Mouse (Mus musculus): ENCODE measurements around the gene Aff3. TPM values are rescaled to one million over a fixed set of nuclear protein-coding genes. Genes with fewer than 3 reads are reported as not detected.

The Aff3 gene
- total and polyA plus RNA-seq, 3 experiments = 1.4 to 3.1 (median 2.4) TPM

- H3K27ac ChIP-seq = peak overlapping the region; percentile 23; the same call in 1 of the 2 replicates
- intact Hi-C loops (cut with DNase I) = loop anchor here (5.0 kb wide), 1 partner anchor 38 kb away; no protein-coding TSS in a partner anchor
These were observed 424.1 kb downstream of the Aff3 start for GRCm38 (mm10) chr1:38240438-38241220.

DNA sequence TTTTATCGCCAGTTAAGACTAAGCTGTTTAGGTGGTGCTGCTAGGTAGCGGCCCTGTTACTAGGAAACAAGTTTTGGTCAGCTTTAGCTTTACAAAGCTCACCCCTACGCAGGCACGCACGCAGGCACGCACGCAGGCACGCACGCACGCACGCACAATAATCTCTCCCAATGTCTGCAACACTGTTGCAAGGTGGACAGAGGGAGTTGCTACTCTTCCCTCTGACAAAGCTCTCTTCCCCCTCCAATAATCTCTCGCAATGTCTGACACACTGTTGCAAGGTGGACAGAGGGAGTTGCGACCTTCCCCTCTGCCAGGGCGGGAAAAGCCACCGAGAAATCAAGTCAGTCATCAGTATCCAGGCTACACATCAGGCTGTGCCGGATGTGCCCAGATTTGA lies 425.2 kb downstream of the Aff3 start:
- no peaks in the 10 kb centered on the region for H3K79me2 ChIP-seq (replicated peaks; ENCODE audit: control insufficient read depth, insufficient read depth, low read length)
- DNase-seq = no peak
- intact Hi-C loops (cut with DNase I) = no loop called here
- no peak overlapping the region for H3K4me3 ChIP-seq
- H3K36me3 ChIP-seq (ENCODE audit: control insufficient read depth, insufficient read depth, low read length) = no peaks in the 10 kb centered on the region
- no peak overlapping the region for H3K27ac ChIP-seq
- TF ChIP-seq EP300 (IDR thresholded peaks at IDR 0.05; ENCODE audit: insufficient read depth, low read depth, low read length) (no peak), POLR2A (IDR thresholded peaks at IDR 0.05; ENCODE audit: insufficient read depth, low read depth, low read length) (no peak), CTCF (IDR thresholded peaks at IDR 0.05) (no peak)
- H3K9ac ChIP-seq (ENCODE audit: low read depth, low read length) = no peak overlapping the region
- WGBS = 93% methylated on average over 16 of the region's 16 CpGs
- H3K4me1 ChIP-seq (ENCODE audit: control insufficient read depth, insufficient read depth, low read length) = peaks cover 10% of the 10 kb centered on the region
- H3K27me3 ChIP-seq (ENCODE audit: control insufficient read depth, insufficient read depth, low read length) = no peaks in the 10 kb centered on the region

More at GRCm38 (mm10) chr1:38240438-38241220, 424.1 kb downstream of the Aff3 start:
- Histone ChIP-seq H3K4me3 (no peak overlapping the region), H3K36me3 (ENCODE audit: control insufficient read depth, insufficient read depth, low read length) (no peaks in the 10 kb centered on the region), H3K79me2 (replicated peaks; ENCODE audit: control insufficient read depth, insufficient read depth, low read length) (no peaks in the 10 kb centered on the region), H3K4me1 (ENCODE audit: control insufficient read depth, insufficient read depth, low read length) (peaks cover 10% of the 10 kb centered on the region), H3K27me3 (ENCODE audit: control insufficient read depth, insufficient read depth, low read length) (no peaks in the 10 kb centered on the region), H3K9ac (ENCODE audit: low read depth, low read length) (no peak overlapping the region)
- DNase-seq = no peak
- TF ChIP-seq CTCF (IDR thresholded peaks at IDR 0.05) (no peak), POLR2A (IDR thresholded peaks at IDR 0.05; ENCODE audit: insufficient read depth, low read depth, low read length) (no peak), EP300 (IDR thresholded peaks at IDR 0.05; ENCODE audit: insufficient read depth, low read depth, low read length) (no peak)
- 67% methylated on average over 9 of the region's 9 CpGs for WGBS

DNA sequence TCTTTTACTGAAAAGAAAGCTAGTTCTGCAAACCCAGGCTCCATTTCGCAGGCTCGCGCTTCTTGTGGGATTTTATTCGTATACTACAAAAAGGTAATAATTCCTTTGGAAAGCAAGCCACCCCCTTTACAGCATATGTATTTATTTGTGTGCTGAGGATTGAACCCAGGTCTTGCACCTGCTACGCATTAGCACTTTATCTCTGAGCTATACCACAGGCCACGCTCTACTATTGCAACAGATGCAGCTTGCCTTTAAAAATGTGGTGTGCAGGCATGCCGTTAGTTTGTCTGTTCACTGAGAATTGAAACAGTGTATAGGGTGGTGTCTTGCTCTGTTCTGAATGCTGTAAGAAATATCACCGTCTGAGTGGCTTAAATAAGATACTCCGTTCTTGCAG lies 426.9 kb downstream of the Aff3 start:
- Histone ChIP-seq H3K9ac (ENCODE audit: low read depth, low read length) (no peak overlapping the region), H3K27me3 (ENCODE audit: control insufficient read depth, insufficient read depth, low read length) (no peaks in the 10 kb centered on the region), H3K4me1 (ENCODE audit: control insufficient read depth, insufficient read depth, low read length) (peaks cover 10% of the 10 kb centered on the region), H3K4me3 (no peak overlapping the region), H3K27ac (no peak overlapping the region), H3K79me2 (replicated peaks; ENCODE audit: control insufficient read depth, insufficient read depth, low read length) (no peaks in the 10 kb centered on the region), H3K36me3 (ENCODE audit: control insufficient read depth, insufficient read depth, low read length) (no peaks in the 10 kb centered on the region)
- intact Hi-C loops (cut with DNase I) = no loop called here
- 94% methylated on average over 9 of the region's 9 CpGs for WGBS
- TF ChIP-seq POLR2A (IDR thresholded peaks at IDR 0.05; ENCODE audit: insufficient read depth, low read depth, low read length) (no peak), CTCF (IDR thresholded peaks at IDR 0.05) (no peak), EP300 (IDR thresholded peaks at IDR 0.05; ENCODE audit: insufficient read depth, low read depth, low read length) (no peak)
- no peak for DNase-seq

GRCm38 (mm10) chr1:38237027-38237787 lies 427.5 kb downstream of the Aff3 start:
- intact Hi-C loops (cut with DNase I) = no loop called here
- H3K4me3 ChIP-seq = no peak overlapping the region

DNA sequence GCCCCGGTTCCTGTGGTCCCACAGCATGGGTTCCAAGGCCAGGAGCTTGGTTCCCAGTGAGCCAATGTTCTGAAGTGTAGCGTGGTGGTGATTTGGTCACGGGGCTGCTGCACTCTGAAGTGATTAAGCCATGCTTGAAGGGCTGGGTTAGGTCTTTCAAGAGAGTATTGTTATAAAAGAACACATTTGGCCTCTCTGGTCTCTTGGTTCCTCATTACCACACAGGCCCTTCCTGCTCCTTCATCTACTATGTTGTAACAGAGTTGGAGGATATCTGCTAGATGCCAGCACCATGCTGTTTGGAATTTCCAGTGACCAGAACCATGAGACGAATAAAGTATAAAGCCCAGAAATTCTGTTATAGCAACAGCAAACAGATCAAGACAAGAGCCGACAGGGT lies 431.6 kb downstream of the Aff3 start:
- TF ChIP-seq CTCF (IDR thresholded peaks at IDR 0.05) = no peak
- no peak for TF ChIP-seq EP300 (IDR thresholded peaks at IDR 0.05; ENCODE audit: insufficient read depth, low read depth, low read length)
- TF ChIP-seq POLR2A (IDR thresholded peaks at IDR 0.05; ENCODE audit: insufficient read depth, low read depth, low read length) = no peak
- intact Hi-C loops (cut with DNase I) = no loop called here
- DNase-seq = no peak
- no peaks in the 10 kb centered on the region for H3K4me1 ChIP-seq (ENCODE audit: control insufficient read depth, insufficient read depth, low read length)
- no peak overlapping the region for H3K27ac ChIP-seq
- no peaks in the 10 kb centered on the region for H3K79me2 ChIP-seq (replicated peaks; ENCODE audit: control insufficient read depth, insufficient read depth, low read length)
- H3K27me3 ChIP-seq (ENCODE audit: control insufficient read depth, insufficient read depth, low read length) = no peaks in the 10 kb centered on the region; the same call in 1 of the 2 replicates
- no peaks in the 10 kb centered on the region for H3K36me3 ChIP-seq (ENCODE audit: control insufficient read depth, insufficient read depth, low read length)
- H3K9ac ChIP-seq (ENCODE audit: low read depth, low read length) = no peak overlapping the region
- no peak overlapping the region for H3K4me3 ChIP-seq
- 76% methylated on average over 5 of the region's 5 CpGs for WGBS

More at GRCm38 (mm10) chr1:38237027-38237787, 427.5 kb downstream of the Aff3 start:
- DNase-seq = no peak
- no peak for TF ChIP-seq CTCF (IDR thresholded peaks at IDR 0.05)
- no peak for TF ChIP-seq EP300 (IDR thresholded peaks at IDR 0.05; ENCODE audit: insufficient read depth, low read depth, low read length)
- no peak for TF ChIP-seq POLR2A (IDR thresholded peaks at IDR 0.05; ENCODE audit: insufficient read depth, low read depth, low read length)
- no peaks in the 10 kb centered on the region for H3K36me3 ChIP-seq (ENCODE audit: control insufficient read depth, insufficient read depth, low read length)
- H3K27ac ChIP-seq = no peak overlapping the region
- no peak overlapping the region for H3K9ac ChIP-seq (ENCODE audit: low read depth, low read length)
- no peaks in the 10 kb centered on the region for H3K27me3 ChIP-seq (ENCODE audit: control insufficient read depth, insufficient read depth, low read length)
- no peaks in the 10 kb centered on the region for H3K79me2 ChIP-seq (replicated peaks; ENCODE audit: control insufficient read depth, insufficient read depth, low read length)
- 75% methylated on average over 7 of the region's 7 CpGs for WGBS
- peaks cover 10% of the 10 kb centered on the region for H3K4me1 ChIP-seq (ENCODE audit: control insufficient read depth, insufficient read depth, low read length)
